Mouse (Mus musculus) erythroid progenitor cell, adult 5-6 weeks (primary cell): ENCODE data around the gene Vav2. TPM values are rescaled to one million over a fixed set of nuclear protein-coding genes. Genes with fewer than 3 reads are reported as not detected.

ENCODE experiments used
- ATAC-seq: replicated peaks from 2 replicates; pipeline ENCODE4 v1.8.0; 2016; ENCODE audit warnings: moderate number of reproducible peaks, mild to moderate bottlenecking, moderate TSS enrichment, inconsistent platforms; ENCODE audit not compliant: poor library complexity, low FRiP score, severe bottlenecking
- total RNA-seq, 2 experiments: library from RNA; stranded (forward) in 1 of 2; stranded (reverse) in 1 of 2; fragments of 150-400 nt in 1 of 2; fragments of 186-747, 209-891 nt in 1 of 2; gene quantifications; 2 replicates each; pipeline versions ENCODE4 v1.2.3 to v1.2.4; 2015 to 2017; ENCODE audit warnings: low replicate concordance in 2 of 2

The Vav2 gene
- 1.7 and 3.6 TPM in 2 replicates for total RNA-seq (2015; ENCODE audit: low replicate concordance)
- 2.2 and 10.7 TPM in 2 replicates for total RNA-seq (2017; ENCODE audit: low replicate concordance)

DNA sequence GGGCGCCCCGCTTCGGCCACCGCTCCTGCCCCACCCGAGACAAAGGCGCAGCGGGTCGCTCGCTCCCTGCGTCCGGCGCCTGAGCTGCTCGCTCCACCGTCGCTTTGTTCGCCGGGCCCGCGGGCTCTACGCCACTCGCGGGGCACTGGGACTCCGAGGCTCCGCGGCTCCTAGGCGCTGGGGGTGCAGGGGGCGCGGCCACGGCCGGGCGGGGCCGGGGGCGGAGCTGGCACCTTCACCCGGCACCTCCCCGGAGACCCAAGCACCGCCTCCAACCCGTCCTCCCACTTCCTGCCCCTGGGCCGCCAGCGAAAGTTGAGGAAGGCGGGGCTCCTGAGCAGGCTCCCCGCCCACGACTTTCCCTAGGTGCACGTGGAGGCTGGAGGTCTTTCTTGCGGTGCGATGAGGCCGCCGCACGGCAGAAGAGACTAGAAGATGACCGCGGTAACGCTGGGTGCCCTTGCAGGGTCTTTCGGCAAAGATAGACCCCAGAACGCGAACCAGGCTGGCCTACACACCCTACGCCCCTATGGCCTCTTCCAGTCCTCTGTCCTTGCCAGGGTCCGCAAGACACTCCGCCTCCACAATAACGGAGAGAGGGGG lies at the start of gene Vav2:
Gene Vav2 (minus strand): TSS at position 179 of the 603 bp plus-strand sequence.
- ATAC-seq, result peak; percentile 91

DNA sequence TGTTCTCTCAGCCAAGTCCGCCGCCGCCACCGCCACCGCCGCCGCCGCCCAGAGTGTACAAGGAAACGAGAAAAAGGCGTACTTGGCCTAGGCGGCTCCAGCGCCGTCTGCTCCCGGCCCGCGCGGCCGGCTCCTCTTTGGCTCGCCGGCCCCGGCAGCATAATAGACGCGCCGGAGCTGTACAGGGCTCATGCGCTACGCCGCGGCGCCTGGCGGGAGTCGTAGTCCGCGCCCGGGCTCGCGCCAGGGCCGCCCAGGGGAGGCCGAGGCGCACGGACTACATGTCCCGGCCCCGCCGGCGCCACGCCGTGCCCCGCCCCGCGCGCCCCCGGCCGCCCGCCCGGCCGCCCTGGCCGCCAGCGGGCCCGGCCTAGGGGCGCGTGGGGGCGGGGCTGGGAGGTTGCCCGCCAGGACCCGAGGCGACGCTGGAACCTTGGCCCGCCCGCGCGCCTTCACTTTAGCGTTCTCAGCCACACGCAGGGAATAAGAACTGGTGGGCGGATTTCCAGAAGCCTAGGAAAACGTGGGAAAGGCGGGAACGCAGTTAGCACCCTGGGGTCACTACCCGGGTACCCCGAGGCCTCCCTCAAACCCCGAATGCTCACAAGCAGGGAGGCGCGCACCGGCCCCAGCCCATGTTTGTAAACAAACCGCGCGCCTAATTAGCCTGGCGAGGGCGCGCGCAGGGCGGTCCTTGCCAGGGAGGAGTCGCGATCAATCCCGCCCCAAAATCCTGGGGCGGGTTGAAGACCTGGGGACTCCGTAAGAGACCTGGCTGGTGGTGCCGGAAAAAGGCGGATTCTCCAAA lies 48.9 kb upstream of the Vav2 start:
- peak; percentile 83 for ATAC-seq

DNA sequence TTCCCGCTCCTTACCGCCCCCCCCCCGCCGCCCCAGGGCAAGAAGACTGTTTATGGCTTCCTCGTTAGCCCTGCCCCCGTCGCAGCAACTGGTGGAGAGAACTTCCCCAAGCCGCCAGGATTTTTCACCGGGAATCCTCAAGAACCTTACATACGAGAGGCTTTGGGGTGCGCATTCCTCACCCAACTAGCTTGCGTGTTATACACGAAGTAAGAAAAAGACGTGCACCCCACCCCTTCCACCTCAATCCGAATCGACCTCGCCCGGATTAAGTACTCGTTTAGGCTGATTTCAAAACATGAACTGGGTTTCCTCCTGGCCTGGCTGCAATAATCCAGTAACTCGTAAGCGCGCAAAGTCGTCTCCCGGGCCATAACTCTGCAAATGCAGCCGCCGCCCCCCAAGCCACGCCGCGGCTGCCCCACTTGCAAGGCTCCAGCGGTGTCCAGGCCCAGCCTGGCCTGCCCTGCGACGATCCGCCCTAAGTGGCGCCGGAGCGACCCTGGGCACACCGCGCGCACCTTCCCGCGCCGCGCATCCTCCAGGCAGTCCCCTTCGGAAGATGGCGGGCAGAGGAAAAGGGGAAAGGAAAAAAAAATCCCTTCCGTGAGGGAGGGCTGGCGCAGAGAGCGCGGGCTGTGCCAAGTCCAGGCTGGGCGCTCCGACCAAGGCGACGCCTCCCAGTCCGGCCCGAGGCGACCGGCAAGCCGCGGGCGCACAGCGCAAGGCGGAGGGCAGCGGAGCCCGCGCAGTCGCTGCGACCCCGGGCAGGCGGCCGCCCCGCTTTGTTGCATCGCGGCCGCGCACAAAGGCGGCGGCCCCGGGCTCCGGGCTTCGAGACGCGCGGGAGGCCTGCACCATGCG lies 48.0 kb upstream of the Vav2 start:
- ATAC-seq, result 0 out of 2 replicates have a peak, but pooled peaks have one; percentile 23

DNA sequence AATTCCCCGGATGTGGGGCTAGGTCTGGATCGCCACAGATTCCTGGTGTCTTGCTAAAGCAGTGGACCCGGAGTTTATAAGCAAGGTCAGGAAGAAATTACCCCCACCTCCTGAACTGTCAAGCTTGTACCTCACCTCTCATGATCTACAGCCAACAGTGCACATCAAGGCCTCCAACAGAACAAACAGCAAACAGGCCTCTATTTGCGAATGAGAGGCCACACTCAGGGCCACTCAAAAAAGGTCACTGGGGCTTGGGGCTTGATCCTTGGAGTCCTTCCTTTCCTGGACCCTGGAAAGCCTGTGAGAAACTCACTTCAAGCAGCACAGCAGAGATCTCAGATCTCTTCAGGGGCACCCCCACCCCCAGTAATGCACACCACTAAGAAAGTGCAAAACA lies 47.1 kb upstream of the Vav2 start:
- no peak for ATAC-seq

DNA sequence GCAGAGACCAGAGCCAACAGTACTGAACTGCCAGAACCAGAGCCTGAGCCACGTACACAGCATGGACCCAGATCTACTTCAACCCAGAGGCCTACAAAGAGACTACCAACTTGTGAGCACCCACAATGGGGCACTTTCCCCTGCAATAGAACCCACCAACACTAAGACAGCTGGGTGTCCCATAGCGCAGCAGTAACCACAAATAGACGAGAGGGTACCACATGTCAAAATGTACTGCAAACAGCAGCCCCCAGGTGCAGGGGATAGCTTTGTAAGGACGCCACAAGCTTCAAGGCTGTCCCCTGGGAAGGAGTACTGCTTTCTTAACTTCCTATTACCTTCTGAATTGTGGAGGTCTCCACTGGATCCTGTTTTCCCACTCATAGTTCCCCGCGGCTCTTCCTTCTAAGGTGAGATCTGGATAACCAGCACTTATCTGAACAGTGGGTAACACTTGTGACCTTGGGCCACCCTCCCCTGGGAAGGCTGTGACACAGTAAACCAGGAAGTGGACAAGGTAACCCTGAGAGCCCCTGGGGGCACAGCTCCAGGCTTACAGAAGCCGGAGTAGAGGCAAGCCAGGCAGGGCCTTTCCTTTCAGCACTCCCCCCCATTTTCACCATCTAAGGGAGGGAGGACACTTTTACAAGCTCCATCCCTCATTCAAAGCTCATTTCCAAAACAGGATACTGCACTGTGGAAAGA lies 46.4 kb upstream of the Vav2 start:
- ATAC-seq, result no peak

DNA sequence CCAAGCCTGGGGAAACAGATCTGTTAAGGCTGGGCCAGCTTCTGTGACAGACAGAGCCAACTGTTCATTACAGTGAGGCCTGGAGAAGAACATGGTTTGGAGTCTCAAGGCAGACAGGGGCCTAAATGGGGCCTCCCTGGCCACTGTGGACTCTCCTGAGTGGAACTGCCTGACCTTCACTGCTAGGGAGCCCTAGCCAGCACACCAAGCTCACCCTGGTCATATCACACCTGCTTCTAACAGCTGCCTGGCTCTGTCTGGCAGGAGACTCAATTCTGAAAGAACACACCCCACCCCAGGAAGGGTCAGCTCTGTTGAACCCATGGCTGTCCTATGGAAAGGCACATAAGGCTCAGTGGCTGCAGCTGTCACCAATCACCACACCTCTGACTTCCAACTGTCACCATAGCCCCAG lies 44.3 kb upstream of the Vav2 start:
- no peak for ATAC-seq

DNA sequence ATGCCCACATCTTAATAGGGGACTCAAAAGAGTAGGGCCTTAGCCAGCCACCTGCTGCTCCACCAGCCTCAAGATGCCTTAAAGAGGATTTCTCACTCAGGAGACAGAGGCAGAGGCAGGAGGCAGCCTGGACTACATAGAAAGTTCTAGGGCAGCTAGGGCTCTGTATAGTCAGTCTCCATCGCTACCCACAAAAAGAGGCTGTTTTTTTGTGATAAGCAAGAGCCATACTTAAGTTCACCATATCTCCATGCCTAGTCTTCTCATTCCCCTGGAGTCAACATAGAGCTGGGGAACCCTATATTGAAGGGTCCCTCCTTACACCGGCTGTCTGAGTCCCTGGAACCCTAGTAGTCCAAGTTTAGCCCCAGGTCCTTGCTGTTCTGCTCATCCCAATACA lies 43.7 kb upstream of the Vav2 start:
- ATAC-seq, result peak; percentile 51; the same call in 1 of the 2 replicates

DNA sequence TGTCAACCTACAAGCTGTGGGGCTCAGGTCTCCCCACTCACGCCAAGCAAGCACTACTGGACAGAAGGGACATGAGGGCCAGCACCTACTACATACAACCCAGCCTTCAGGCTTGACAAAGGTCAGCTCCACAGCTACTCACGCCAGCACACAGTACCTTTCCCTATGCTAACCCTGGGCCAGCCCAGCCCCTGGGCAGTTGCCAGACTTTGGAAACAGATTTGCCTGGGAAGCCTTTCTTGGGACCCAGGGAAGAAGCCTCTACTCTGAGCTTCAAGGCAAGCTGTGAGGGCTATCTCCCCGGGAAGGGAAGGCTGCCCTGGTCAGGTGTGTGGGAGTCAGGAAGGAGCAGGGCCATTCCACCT lies 43.1 kb upstream of the Vav2 start:
- no peak for ATAC-seq

DNA sequence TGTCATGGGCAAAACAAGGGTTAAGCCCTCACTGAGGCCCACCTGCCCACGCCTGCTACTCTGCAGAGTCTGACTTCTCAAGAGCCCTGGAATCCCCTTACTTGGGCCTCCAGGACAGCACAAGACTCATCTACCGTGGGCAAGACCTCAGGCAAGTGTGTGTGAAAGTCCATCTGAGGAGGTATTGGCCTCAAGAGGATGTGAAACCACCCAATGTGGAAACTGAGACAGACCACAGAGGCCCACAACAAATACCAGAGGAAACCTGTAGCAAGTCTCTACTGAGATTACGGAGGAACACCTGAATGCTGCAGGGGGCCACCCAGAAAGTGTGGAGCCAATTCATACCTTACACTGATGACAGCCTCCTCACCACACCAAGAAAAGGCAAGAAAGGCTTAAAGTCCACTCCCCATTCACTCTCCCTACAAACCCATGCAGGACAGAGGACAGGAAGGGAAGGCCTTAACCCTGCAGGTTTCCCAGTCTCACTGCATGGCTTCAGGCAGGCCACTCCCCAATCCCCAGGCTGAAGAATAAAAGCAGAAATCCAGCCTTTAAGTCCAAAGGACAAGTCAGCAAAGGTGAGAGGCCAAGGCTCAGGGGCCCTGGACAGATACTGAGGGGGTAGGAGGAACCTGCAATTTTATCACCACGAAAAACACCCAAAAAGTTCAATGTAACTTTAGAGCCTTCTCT lies 42.6 kb upstream of the Vav2 start:
- no peak for ATAC-seq

DNA sequence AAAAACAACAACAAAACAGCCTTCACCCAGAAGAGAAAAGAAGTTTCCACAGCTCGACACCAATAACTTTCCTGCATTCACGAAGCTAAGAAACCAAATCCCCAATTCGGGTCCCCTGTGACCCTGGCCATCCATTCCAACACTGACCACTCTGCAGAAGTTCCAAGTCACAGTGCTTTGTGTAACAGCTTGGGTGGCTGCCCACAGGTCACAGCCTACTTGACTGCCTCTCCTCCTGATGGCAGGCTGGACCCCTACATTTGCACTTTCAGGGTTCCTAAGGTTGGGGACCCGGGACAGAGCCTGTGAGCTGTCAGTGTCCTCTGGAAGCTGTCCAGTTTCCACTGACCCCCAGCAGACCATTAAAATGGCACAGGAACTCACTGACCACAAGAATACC lies 36.1 kb upstream of the Vav2 start:
- no peak for ATAC-seq

DNA sequence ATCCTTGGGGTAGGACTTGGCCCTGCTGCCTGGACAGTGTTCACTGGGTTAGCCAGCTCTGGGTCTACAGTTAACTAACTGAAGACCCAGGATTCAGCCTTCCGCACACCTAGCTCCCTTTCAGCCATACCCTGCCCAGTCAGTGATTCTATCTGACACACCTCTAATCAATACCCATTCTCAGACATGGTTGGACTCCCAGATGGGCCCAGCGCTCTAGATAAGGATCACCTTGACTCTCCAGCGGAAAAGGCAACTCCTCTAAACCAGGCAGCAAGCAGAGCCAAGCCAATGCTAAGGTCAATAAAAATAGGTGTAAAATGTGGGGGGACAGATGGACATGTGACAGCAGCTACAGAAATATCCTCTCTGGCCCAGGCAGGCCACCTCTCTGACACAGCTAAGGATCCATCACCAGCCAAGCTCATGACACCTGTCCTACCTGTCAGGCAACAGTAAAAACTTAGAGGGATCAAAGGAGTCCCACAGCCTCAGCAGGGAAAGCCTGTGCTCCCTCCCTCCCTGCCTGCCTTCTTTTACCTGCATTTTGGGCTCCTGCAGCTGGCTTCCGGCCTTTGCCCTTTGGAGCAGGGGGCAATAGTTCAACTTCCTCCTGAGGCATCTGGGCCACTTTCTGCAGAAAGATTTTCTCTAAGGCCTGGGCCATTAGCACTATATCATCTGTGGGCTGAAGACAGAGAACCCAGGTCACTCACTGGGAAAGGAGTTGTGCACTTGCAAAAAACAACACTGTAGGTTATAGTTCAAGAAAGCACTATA lies 35.2 kb upstream of the Vav2 start:
- no peak for ATAC-seq

DNA sequence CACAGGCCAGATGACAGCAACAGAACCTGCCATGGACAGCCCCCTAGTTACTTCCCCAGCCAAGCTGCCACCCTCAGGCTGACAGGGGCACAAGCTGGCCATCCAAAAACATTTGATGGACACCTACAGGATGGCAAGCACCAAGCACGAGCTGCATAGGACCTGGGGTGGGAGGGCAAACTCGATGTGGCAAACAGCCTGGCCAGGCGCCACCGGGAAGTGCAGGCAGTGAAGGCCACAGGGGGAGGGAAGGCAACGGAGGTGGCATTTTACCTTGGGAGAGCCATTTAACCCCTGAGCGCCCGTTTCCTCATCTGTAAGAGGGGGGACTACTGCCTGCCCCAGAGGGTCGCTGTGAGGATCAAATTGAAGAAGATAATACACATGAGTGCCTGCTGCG lies 33.8 kb upstream of the Vav2 start:
- ATAC-seq, result no peak

DNA sequence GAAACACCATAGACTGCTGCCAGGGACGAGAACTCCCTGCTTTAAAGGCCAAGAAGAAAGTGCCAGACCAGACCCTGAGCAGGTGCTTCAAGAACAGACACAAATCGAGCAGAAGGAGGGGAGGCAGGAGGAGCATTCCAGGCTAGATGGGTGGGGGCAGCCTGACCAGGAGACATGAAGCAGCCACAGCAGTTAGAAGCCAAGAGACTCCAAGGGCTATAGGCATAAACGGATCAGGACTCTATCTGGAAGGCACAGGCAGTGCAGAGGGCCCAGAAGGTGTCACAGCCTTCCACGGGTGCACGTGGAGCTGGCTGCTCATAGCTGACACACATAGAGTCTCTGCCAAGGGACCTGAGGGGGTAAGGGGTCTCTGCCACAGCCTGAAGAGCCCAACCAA lies 33.3 kb upstream of the Vav2 start:
- no peak for ATAC-seq

DNA sequence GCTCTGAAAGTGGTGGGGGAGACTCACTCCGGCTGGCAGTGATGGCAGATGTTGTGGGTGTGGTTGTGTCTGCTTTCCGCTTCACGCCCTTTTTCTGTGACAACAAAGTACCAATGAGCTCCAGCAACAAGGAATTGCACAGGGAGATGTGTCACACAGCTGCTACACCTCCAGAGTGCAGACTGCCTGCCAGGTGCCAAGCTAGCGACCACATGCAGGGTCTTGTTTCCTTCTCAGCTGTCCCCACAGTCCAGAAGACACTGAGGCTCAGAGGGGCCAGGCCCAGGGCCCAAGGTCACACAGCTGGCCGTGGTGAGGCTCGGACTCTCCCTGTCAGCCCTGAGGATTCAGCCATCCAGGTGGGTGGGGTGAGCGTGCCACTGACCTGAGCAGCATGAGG lies 32.9 kb upstream of the Vav2 start:
- no peak for ATAC-seq

DNA sequence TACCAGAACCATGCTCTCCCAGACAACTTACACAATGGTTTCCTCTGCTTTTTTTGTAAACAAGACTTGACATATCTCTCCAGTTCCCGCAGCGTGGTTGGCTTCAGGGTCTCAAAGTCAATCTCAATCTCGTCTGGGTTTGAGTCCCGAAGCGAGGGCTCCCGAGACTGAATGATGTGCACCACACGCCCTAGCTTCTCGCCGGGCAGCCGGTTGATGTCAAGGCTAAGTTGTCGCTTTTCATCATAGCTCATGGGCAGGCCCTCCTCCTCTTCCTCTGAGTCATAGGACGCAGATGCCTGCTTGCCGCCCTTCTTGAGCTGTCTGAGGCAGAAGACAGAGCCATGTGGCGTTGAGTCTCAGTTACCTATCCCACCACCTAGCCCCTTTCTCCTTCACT lies 23.4 kb upstream of the Vav2 start:
- ATAC-seq, result no peak

DNA sequence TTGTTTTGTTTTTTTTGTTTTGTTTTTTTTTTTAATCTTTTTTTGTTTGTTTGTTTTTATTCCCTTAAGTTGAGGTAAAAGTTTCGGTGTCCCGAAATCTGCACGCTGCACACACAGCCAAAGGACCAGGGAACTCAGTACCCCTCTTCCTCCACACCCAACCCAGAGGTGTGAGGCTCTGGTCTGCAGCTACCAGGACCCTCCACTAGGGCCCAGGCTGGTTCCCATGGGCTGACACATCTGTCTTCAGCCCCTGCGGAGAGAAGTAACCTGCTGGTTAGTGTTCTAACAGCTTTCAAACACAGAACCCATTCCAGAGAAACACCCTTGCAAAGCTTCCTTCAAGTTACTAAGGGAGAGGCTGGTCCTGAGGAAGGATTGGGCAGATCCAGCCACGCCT lies 20.9 kb upstream of the Vav2 start:
- ATAC-seq, result no peak

DNA sequence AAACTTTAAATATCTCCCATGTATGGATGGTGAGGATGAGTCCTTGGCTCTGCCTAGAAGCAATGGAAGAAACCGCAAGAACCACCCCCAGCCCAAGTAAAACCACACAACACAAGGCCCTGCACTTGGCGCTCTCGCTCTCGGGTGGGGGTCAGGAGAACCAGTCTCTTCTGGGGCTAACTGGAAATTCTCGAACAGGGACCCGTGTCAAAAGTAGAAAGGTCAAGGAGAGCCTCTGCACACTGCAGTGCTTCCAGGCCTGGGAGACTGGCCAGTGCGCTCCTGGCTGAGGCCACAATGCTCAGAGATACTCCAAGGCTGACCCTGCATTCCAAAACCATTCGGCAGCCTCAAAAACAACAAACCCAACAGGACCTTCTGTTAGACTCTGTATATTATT lies 20.0 kb upstream of the Vav2 start:
- no peak for ATAC-seq

DNA sequence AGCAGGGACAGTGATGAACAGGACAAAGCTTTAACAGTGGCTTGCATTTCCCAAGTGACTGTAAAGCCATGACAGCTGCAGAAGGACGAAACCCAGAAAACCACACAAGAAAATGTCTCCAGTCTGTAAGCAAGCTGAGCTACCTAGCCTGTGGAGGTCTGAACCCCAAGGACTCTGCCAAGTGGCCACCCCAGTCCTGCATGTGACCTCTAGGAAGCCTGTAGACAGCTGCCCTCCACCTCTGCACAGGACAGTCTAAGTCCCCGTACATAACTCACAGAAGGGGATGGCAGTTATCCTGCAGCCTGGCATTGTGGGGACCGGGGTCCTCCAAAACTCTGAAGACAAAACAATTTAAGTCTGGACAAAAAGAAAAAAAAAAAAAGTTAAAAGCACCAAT lies 19.1 kb upstream of the Vav2 start:
- no peak for ATAC-seq

DNA sequence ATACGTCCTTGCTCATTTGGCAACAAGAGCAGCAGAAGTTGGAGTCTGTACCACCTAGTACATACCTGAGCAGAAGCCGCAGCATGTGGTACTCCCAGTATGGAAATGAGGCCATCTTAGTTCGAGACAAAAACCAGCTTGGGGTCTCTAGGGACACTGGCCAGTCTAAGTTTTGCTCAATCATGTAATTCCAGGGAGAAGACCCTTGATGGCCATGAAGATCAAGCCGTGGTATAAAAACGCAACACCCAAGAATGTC lies 16.5 kb upstream of the Vav2 start:
- no peak for ATAC-seq
